Mouse (Mus musculus) midbrain, embryonic 11.5 days (tissue): ENCODE measurements at regions not wholly inside any gene's neighbourhood (a gene's known extent, or its start where the extent isn't known, plus 50 kb on each side); places are given as distances from the start of the nearest gene placed in this dataset.

Source experiments
- ATAC-seq: fragments of 200-750 bp; cut with Nextera tagmentation; 2 replicates; pipeline ENCODE4 v1.8.0; 2017; ENCODE audit warnings: moderate TSS enrichment, moderate library complexity; ENCODE audit not compliant: low FRiP score
- DNase-seq: peaks from one replicate; pipeline ENCODE4 v3.0.0; 2015; ENCODE audit warnings: low spot score; ENCODE audit errors: missing footprints
- H3K27ac ChIP-seq: fragments of 300-500 bp; sonication (generic); 2 replicates; pipeline ENCODE4 v1.5.1; 2014; ENCODE audit warnings: low read depth, low read length
- H3K27me3 ChIP-seq: fragments of 300-500 bp; sonication (generic); 2 replicates; pipeline ENCODE4 v1.6.1; 2014; ENCODE audit warnings: mild to moderate bottlenecking, low read length, moderate library complexity, mixed read lengths; ENCODE audit not compliant: control insufficient read depth, insufficient read depth
- H3K36me3 ChIP-seq: fragments of 300-500 bp; sonication (generic); 2 replicates; pipeline ENCODE4 v1.6.1; 2014; ENCODE audit warnings: mild to moderate bottlenecking, low read length, moderate library complexity, mixed read lengths; ENCODE audit not compliant: control insufficient read depth, insufficient read depth
- H3K4me1 ChIP-seq: fragments of 300-500 bp; sonication (generic); 2 replicates; pipeline ENCODE4 v1.6.1; 2014; ENCODE audit warnings: low read length; ENCODE audit not compliant: control insufficient read depth, insufficient read depth
- H3K4me2 ChIP-seq: fragments of 300-500 bp; sonication (generic); 2 replicates; pipeline ENCODE4 v1.6.1; 2014; ENCODE audit warnings: mild to moderate bottlenecking, moderate library complexity
- H3K4me3 ChIP-seq: fragments of 300-500 bp; sonication (generic); 2 replicates; pipeline ENCODE4 v1.5.1; 2014; ENCODE audit warnings: low read depth, low read length
- H3K9ac ChIP-seq: fragments of 300-500 bp; sonication (generic); 2 replicates; pipeline ENCODE4 v1.6.1; 2014; ENCODE audit warnings: low read length
- H3K9me3 ChIP-seq: fragments of 300-500 bp; sonication (generic); 2 replicates; pipeline ENCODE4 v1.6.1; 2016; ENCODE audit warnings: low read length; ENCODE audit not compliant: control insufficient read depth
- WGBS: fragments of 180-500 bp; shearing (Covaris S2); extraction: QIAGEN DNeasy Blood & Tissue Kit; methylation state at CpG from one replicate; pipeline ENCODE4 v1.1.7; 2014; 5-methylcytosine and 5-hydroxymethylcytosine counted together

DNA sequence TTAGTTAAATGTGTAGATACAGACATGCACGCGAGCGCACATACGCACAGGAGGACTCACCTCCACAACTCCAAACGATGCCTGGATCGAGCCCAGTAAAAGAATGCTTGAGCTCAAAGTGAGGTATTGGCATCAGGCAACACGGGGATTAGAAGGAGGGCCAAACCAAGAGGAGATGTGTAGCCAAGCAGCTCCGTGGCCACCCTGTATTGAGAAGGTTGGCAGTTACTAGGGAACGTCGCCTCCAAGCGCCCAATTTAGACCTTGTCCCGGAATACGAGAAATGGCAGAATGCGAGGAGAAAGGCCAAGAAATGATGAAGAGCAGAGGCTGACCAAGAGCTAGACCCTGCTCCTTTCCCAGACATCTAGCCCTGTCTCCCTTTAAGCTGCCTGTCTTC lies 113.3 kb upstream of the Pkdcc start:
- no peak overlapping the region for H3K4me2 ChIP-seq
- H3K27me3 ChIP-seq, result no peaks in the 10 kb centered on the region
- no peak overlapping the region for H3K4me3 ChIP-seq
- H3K27ac ChIP-seq, result no peak overlapping the region
- no peaks in the 10 kb centered on the region for H3K4me1 ChIP-seq
- H3K9me3 ChIP-seq, result no peaks in the 10 kb centered on the region
- 94% methylated on average over 14 of the region's 14 CpGs for WGBS
- H3K9ac ChIP-seq, result no peak overlapping the region
- ATAC-seq (no peak), DNase-seq (no peak)
- no peaks in the 10 kb centered on the region for H3K36me3 ChIP-seq

DNA sequence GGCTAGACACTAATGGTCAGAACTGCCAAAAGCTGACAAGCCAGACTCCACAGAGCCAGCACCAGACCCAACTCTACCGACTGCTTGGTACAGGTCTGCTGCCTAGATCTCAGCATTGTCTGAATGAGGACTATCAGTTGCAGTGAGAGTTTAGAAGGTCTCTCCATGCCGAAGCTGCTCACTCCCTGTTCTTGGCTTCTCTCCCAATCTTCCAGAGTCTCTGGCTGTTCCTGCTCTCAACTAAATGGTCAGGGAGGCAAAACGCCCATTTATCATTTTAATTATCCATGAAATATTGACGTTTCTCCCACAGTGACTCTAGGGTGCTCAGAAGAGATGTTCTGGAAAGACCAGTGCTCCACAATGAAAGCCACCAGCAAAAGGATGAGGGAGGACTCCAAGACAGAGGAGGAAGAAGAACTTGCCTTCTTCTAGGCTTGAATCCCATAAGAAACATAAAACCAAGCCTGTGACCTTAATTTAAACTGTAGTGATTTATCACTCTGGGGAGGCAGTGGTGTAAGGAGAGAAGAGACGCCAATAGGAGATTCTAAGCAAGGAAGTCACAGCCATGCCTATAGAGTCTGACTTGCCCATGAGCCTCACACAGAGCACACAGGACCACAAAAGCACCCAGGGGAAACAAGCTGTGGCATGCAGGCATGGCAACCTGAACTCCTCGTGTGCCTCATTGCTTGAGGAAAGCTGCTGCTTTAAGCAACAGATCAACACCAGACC lies 112.2 kb upstream of the Pkdcc start:
- Histone ChIP-seq H3K4me2 (no peak overlapping the region), H3K27ac (no peak overlapping the region), H3K9ac (no peak overlapping the region), H3K4me1 (no peaks in the 10 kb centered on the region), H3K9me3 (no peaks in the 10 kb centered on the region), H3K27me3 (no peaks in the 10 kb centered on the region), H3K36me3 (no peaks in the 10 kb centered on the region), H3K4me3 (no peak overlapping the region)
- DNase-seq (no peak), ATAC-seq (no peak)
- WGBS, result 89% methylated on average over 6 of the region's 6 CpGs

DNA sequence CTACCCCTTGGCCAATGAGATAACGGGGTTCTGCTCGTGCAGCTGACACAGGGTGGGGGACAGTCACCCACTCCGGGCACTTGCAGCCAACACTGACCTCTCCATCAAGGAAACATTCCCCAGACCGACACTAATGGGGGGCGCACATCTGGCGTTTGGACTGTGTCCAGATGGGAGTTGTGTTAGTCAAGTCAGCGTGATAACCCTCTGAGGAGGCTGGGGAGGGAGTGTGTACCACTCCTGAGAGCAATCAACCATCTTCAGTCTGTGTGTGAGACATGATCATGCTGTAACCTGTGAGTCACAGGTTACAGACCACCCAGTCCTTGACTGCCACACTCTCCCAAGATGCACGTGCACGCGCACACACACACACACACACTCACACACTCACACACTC lies 106.9 kb upstream of the Pkdcc start:
- no peak overlapping the region for H3K4me3 ChIP-seq
- ATAC-seq (no peak), DNase-seq (no peak)
- H3K9me3 ChIP-seq, result no peaks in the 10 kb centered on the region
- H3K4me1 ChIP-seq, result no peaks in the 10 kb centered on the region
- WGBS, result 80% methylated on average over 10 of the region's 10 CpGs
- H3K27ac ChIP-seq, result no peak overlapping the region
- H3K36me3 ChIP-seq, result no peaks in the 10 kb centered on the region
- no peak overlapping the region for H3K4me2 ChIP-seq
- no peaks in the 10 kb centered on the region for H3K27me3 ChIP-seq
- H3K9ac ChIP-seq, result no peak overlapping the region

DNA sequence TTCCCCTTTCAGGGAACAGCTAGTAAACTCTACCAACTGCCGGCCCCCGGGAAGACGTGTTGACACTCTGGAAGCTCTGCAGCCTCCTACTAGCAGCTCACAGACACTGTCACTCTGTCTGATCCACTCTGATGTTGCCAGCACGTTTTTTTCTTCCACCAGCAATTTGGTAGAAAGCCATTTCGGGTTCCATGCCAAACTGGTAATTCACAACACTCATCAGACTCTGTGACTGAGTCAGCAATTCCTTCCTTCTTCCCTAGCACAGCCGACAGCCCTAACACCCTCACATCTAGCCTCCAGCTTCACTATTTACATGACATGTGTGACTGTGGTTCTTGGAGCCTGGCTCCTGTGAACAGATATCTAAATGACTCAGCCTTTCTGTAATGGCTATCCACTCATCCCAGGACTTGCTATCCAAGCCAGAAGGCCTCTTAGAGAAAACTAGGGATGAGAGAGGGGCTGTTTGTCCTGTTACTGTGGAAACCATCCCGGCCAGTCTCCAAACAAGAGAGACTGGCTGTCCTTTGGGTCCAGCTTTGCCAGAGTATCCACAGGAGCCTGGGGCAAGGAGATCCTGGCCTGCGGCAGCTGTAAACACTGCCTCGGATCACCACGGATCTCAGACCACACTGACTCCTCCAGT lies 105.2 kb upstream of the Pkdcc start:
- no peaks in the 10 kb centered on the region for H3K27me3 ChIP-seq
- no peaks in the 10 kb centered on the region for H3K9me3 ChIP-seq
- no peak overlapping the region for H3K9ac ChIP-seq
- 72% methylated on average over 10 of the region's 10 CpGs for WGBS
- H3K27ac ChIP-seq, result no peak overlapping the region
- DNase-seq, result no peak
- H3K4me1 ChIP-seq, result no peaks in the 10 kb centered on the region
- no peak overlapping the region for H3K4me3 ChIP-seq
- no peaks in the 10 kb centered on the region for H3K36me3 ChIP-seq
- no peak for ATAC-seq
- no peak overlapping the region for H3K4me2 ChIP-seq

DNA sequence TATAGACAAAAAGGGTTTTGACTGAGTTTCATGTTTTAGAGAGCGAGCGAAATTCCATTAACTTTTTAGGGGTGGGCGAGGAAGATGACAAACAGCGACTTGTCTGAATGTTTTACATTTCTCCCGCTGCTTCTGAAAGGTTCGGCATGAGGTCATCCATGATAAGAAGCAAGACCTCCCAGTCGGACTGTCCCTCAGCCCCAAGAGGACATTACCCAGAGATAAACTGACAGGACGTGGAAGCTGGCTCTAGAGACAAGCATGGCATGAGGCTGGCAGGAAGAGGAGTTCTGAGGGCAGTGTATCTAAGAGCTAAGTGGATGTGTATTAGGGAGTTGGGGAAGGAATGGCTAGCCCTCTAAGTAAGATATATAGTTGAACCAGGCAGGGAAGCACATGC lies 104.5 kb upstream of the Pkdcc start:
- no peak for ATAC-seq
- DNase-seq, result no peak
- Histone ChIP-seq H3K27me3 (no peaks in the 10 kb centered on the region), H3K9me3 (no peaks in the 10 kb centered on the region), H3K9ac (no peak overlapping the region), H3K36me3 (no peaks in the 10 kb centered on the region), H3K4me2 (no peak overlapping the region), H3K27ac (no peak overlapping the region), H3K4me3 (no peak overlapping the region), H3K4me1 (no peaks in the 10 kb centered on the region)
- 74% methylated on average over 8 of the region's 8 CpGs for WGBS

DNA sequence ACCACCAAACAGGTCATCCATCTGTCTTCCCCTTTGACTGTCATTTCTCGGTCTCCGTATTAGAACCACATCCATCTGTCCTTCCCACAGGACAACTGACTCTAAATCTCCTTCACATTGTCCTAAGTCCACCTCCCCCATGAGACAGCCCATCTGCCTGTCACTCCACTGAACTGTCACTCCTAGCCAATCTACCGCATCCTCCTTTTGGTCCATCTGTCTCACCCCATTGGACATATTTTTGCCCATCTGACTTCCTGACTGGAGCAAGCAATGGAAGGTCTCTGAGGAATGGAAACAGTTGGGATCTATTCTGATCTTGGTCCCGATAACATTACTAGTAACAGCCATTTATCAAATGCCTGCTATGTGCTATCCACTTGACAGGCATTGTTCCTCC lies 99.9 kb upstream of the Pkdcc start:
- no peak overlapping the region for H3K9ac ChIP-seq
- no peaks in the 10 kb centered on the region for H3K36me3 ChIP-seq
- ATAC-seq, result no peak
- no peak overlapping the region for H3K27ac ChIP-seq
- WGBS, result 81% methylated on average over 4 of the region's 4 CpGs
- no peak overlapping the region for H3K4me3 ChIP-seq
- peaks cover 2% of the 10 kb centered on the region; the same call in 1 of the 2 replicates for H3K27me3 ChIP-seq
- H3K9me3 ChIP-seq, result no peaks in the 10 kb centered on the region
- no peaks in the 10 kb centered on the region for H3K4me1 ChIP-seq
- no peak overlapping the region for H3K4me2 ChIP-seq
- DNase-seq, result no peak

DNA sequence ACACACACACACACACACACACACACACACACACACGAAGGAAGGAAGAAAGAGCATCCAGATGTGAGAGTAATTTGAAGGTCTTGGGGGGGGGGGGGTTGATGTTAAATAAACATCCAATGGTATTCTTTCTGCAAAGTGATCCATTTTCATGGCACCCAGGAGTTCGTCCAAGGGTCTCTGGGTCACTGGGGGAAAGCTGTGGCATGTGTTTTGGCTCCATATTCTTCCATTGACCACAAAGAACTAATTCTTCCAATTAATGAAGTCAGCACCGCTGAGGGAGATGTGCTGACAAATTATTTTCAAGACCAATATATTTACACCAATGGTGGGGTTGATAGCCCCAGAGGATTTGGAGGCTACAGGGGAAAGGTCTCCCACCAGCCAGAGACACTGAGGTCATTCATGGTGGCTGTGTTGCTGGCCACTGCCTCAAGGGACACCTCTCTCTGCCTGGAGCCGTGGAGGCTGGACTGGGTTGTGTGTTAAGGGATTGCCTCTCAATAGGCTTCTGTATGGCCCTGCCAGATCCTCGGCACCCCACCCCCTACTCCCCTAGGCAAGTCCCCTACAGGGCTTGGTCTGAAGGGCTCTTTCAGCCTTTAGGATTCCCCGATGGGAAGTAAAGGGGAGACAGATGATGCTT lies 99.1 kb upstream of the Pkdcc start:
- no peak overlapping the region for H3K4me3 ChIP-seq
- no peaks in the 10 kb centered on the region for H3K4me1 ChIP-seq
- H3K4me2 ChIP-seq, result no peak overlapping the region
- H3K36me3 ChIP-seq, result no peaks in the 10 kb centered on the region
- no peak overlapping the region for H3K27ac ChIP-seq
- no peaks in the 10 kb centered on the region for H3K9me3 ChIP-seq
- no peak overlapping the region for H3K9ac ChIP-seq
- 31% methylated on average over 5 of the region's 6 CpGs for WGBS
- peaks cover 2% of the 10 kb centered on the region; the same call in 1 of the 2 replicates for H3K27me3 ChIP-seq
- DNase-seq (no peak), ATAC-seq (no peak)

DNA sequence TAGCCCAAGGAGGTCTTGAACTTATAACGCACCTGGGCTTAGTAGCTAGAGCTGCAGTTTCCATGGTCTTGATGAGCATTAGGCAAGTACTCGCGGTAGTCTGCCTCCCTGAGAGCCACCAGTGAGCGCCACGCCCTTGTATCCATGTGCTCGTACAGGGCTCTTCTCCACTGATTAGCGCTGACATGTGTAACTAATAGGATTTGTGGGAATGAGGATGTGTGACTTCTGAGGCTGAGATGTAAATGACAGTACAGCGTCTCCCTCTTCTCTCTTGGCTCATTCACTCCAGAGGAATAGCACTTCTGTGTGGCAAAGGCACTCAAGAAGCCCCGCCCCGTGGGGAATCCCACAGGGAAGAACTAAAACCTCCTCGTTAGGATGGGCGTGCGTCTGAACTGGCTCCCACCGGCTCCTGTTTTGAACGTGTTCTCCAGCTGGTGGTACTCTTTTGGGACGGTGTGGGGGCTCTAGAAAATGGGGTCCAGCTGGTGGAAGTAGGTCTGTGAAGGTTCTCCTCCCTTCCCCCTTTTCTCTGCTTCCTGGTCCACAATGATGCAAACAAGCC lies 94.3 kb upstream of the Pkdcc start:
- H3K27me3 ChIP-seq, result peaks cover 12% of the 10 kb centered on the region; the same call in 1 of the 2 replicates
- ATAC-seq, result peak; percentile 59; the same call in 1 of the 2 replicates
- peaks cover 13% of the 10 kb centered on the region for H3K4me1 ChIP-seq
- no peak overlapping the region for H3K4me2 ChIP-seq
- DNase-seq, result no peak
- no peak overlapping the region for H3K9ac ChIP-seq
- H3K4me3 ChIP-seq, result no peak overlapping the region
- no peaks in the 10 kb centered on the region for H3K9me3 ChIP-seq
- WGBS, result 55% methylated on average over 16 of the region's 16 CpGs
- no peaks in the 10 kb centered on the region for H3K36me3 ChIP-seq
- H3K27ac ChIP-seq, result no peak overlapping the region
